Mouse (Mus musculus): ENCODE measurements around the gene Chd9.

DNA sequence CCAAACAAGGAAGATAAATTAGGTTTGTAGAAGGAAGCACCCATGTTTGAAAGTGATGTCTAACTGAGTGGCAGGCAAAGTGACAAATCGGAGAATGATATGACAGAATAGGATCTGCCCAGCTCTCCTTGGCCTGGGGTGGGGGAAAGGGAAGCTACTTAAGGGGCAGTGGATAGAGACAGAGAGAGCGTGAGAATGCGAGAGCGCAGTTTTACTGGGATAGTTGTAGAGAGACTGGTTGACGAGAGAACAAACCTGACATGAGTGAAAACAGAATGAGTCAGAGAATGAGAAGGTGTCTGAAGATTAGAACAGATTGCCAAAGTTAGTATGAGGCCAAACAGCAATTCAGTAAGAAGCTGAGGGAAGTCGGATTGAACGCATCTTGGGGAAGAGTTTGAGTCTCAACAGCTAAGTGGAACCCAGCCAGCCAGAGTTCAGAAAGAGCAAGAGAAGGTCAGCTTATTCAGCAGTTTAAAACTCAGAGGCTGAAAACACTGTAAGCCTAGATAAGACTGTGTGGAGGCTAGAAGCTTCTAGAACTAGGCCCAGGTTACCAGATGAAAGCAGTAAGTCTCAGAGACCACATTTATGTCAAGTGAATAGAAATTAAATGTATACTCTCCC, 231.8 kb downstream of the Chd9 start:
- TF ChIP-seq POLR2A (IDR thresholded peaks at IDR 0.05; ENCODE audit: insufficient read depth, low read length) (no peak), EP300 (IDR thresholded peaks at IDR 0.05; ENCODE audit: insufficient read depth, low read depth, low read length) (no peak), CTCF (IDR thresholded peaks at IDR 0.05; ENCODE audit: low read depth, low read length) (no peak)

Measured in ES-Bruce4 (cell line).